Mouse (Mus musculus) midbrain, embryonic 13.5 days (tissue): ENCODE results near the gene Neurl1b. TPM values are rescaled to one million over a fixed set of nuclear protein-coding genes. Genes with fewer than 3 reads are reported as not detected.

Experiments used
- ATAC-seq: fragments of 200-750 bp; cut with Nextera tagmentation; 2 replicates; pipeline ENCODE4 v1.8.0; 2017; ENCODE audit warnings: mild to moderate bottlenecking, moderate TSS enrichment, moderate library complexity
- H3K27ac ChIP-seq: fragments of 300-500 bp; sonication (generic); 2 replicates; pipeline ENCODE4 v1.5.1; 2015; ENCODE audit warnings: inconsistent platforms, mild to moderate bottlenecking, moderate library complexity
- H3K27me3 ChIP-seq: fragments of 300-500 bp; sonication (generic); 2 replicates; pipeline ENCODE4 v1.6.1; 2015; ENCODE audit warnings: mild to moderate bottlenecking, inconsistent platforms
- H3K36me3 ChIP-seq: fragments of 300-500 bp; sonication (generic); 2 replicates; pipeline ENCODE4 v1.6.1; 2015; ENCODE audit warnings: mild to moderate bottlenecking, inconsistent platforms
- H3K4me1 ChIP-seq: fragments of 300-500 bp; sonication (generic); replicated peaks from 2 replicates; pipeline ENCODE4 v1.6.1; 2015; ENCODE audit warnings: inconsistent platforms
- H3K4me2 ChIP-seq: fragments of 300-500 bp; sonication (generic); replicated peaks from 2 replicates; pipeline ENCODE4 v1.6.1; 2015; ENCODE audit warnings: moderate library complexity, mild to moderate bottlenecking, inconsistent platforms
- H3K4me3 ChIP-seq: fragments of 300-500 bp; sonication (generic); replicated peaks from 2 replicates; pipeline ENCODE4 v1.5.1; 2015; ENCODE audit warnings: mild to moderate bottlenecking, inconsistent platforms
- H3K9ac ChIP-seq: fragments of 300-500 bp; sonication (generic); replicated peaks from 2 replicates; pipeline ENCODE4 v1.6.1; 2015; ENCODE audit warnings: mild to moderate bottlenecking, inconsistent platforms
- H3K9me3 ChIP-seq: fragments of 300-500 bp; sonication (generic); 2 replicates; pipeline ENCODE4 v1.6.1; 2016; ENCODE audit warnings: mild to moderate bottlenecking, inconsistent platforms
- WGBS: fragments of 180-500 bp; shearing (Covaris S2); methylation state at CpG from one replicate; pipeline ENCODE4 v1.1.7; 2015; 5-methylcytosine and 5-hydroxymethylcytosine counted together
- polyA plus RNA-seq: library from polyadenylated mRNA; unstranded; fragments of >200 nt; fragmentation: Nextera tagmentation; extraction: Ambion mirVana; gene quantifications from 2 replicates; pipeline ENCODE4 v1.2.1, GENCODE M21; 2015

Neurl1b gene
- polyA plus RNA-seq, 1 experiment from 2014 or later = 0.75 TPM

- H3K36me3 ChIP-seq = no peaks in the 10 kb centered on the region
- no peak for ATAC-seq
- no peak overlapping the region for H3K4me3 ChIP-seq
- WGBS = 96% methylated on average over 4 of the region's 4 CpGs
- H3K27me3 ChIP-seq = no peaks in the 10 kb centered on the region
- 0 out of 2 replicates have a peak, but pooled peaks cover 2% of the 10 kb centered on the region for H3K9me3 ChIP-seq
- H3K9ac ChIP-seq = no peak overlapping the region
- H3K4me1 ChIP-seq = no peaks in the 10 kb centered on the region
- no peak overlapping the region for H3K27ac ChIP-seq
- H3K4me2 ChIP-seq = no peak overlapping the region
Measured at GRCm38 (mm10) chr17:26487917-26488316, 73.3 kb downstream of the Neurl1b start.

GRCm38 (mm10) chr17:26488711-26489403 lies 74.2 kb downstream of the Neurl1b start:
- ATAC-seq = no peak
- H3K4me1 ChIP-seq = no peaks in the 10 kb centered on the region
- H3K4me2 ChIP-seq = no peak overlapping the region
- no peak overlapping the region for H3K4me3 ChIP-seq
- 0 out of 2 replicates have a peak, but pooled peaks cover 2% of the 10 kb centered on the region for H3K9me3 ChIP-seq
- H3K27me3 ChIP-seq = no peaks in the 10 kb centered on the region
- H3K27ac ChIP-seq = no peak overlapping the region
- no peaks in the 10 kb centered on the region for H3K36me3 ChIP-seq
- WGBS = 88% methylated on average over 8 of the region's 8 CpGs
- H3K9ac ChIP-seq = no peak overlapping the region

GRCm38 (mm10) chr17:26490072-26490471 lies 75.4 kb downstream of the Neurl1b start:
- Histone ChIP-seq H3K4me1 (no peaks in the 10 kb centered on the region), H3K27ac (no peak overlapping the region), H3K4me2 (no peak overlapping the region), H3K27me3 (no peaks in the 10 kb centered on the region), H3K4me3 (no peak overlapping the region), H3K36me3 (no peaks in the 10 kb centered on the region), H3K9ac (no peak overlapping the region), H3K9me3 (0 out of 2 replicates have a peak, but pooled peaks cover 2% of the 10 kb centered on the region)
- ATAC-seq = no peak
- WGBS = 93% methylated on average over 10 of the region's 10 CpGs

GRCm38 (mm10) chr17:26490910-26491309 lies 76.3 kb downstream of the Neurl1b start:
- WGBS = 87% methylated on average over 2 of the region's 2 CpGs
- no peak overlapping the region for H3K4me3 ChIP-seq
- H3K4me1 ChIP-seq = no peaks in the 10 kb centered on the region
- no peak overlapping the region for H3K27ac ChIP-seq
- no peaks in the 10 kb centered on the region for H3K27me3 ChIP-seq
- H3K4me2 ChIP-seq = no peak overlapping the region
- no peak overlapping the region for H3K9ac ChIP-seq
- ATAC-seq = no peak
- no peaks in the 10 kb centered on the region for H3K36me3 ChIP-seq
- H3K9me3 ChIP-seq = 0 out of 2 replicates have a peak, but pooled peaks cover 8% of the 10 kb centered on the region

GRCm38 (mm10) chr17:26492246-26492645 lies 77.6 kb downstream of the Neurl1b start:
- no peak for ATAC-seq
- H3K4me1 ChIP-seq = no peaks in the 10 kb centered on the region
- no peak overlapping the region for H3K9ac ChIP-seq
- H3K9me3 ChIP-seq = 0 out of 2 replicates have a peak, but pooled peaks cover 9% of the 10 kb centered on the region
- no peak overlapping the region for H3K4me2 ChIP-seq
- H3K36me3 ChIP-seq = no peaks in the 10 kb centered on the region
- no peak overlapping the region for H3K27ac ChIP-seq
- H3K27me3 ChIP-seq = no peaks in the 10 kb centered on the region
- no peak overlapping the region for H3K4me3 ChIP-seq
- 97% methylated on average over 3 of the region's 3 CpGs for WGBS

- no peak for ATAC-seq
- WGBS = 82% methylated on average over 4 of the region's 4 CpGs
Measured at GRCm38 (mm10) chr17:26494642-26495468, 80.2 kb downstream of the Neurl1b start.

More at GRCm38 (mm10) chr17:26494642-26495468, 80.2 kb downstream of the Neurl1b start:
- H3K4me1 ChIP-seq = no peaks in the 10 kb centered on the region
- H3K9me3 ChIP-seq = 0 out of 2 replicates have a peak, but pooled peaks cover 9% of the 10 kb centered on the region
- no peaks in the 10 kb centered on the region for H3K36me3 ChIP-seq
- H3K27ac ChIP-seq = no peak overlapping the region
- no peak overlapping the region for H3K4me2 ChIP-seq
- H3K27me3 ChIP-seq = no peaks in the 10 kb centered on the region
- H3K9ac ChIP-seq = no peak overlapping the region
- no peak overlapping the region for H3K4me3 ChIP-seq

Other genes with a start within 250 kb of the Neurl1b start
- not detected in 2 replicates for gene Pdia2, start 215.7 kb upstream of the Neurl1b start, polyA plus RNA-seq
- 2.0 and 3.0 TPM in 2 replicates for gene Rgs11, start 211.9 kb upstream of the Neurl1b start, polyA plus RNA-seq
- gene Arhgdig, start 207.0 kb upstream of the Neurl1b start, polyA plus RNA-seq = 28.1 and 28.3 TPM in 2 replicates
- 25.3 and 31.0 TPM in 2 replicates for gene Fam234a, start 170.6 kb upstream of the Neurl1b start, polyA plus RNA-seq
- gene Luc7l, start 161.9 kb upstream of the Neurl1b start, polyA plus RNA-seq = 121 and 126 TPM in 2 replicates
- gene Ergic1, start 146.7 kb downstream of the Neurl1b start, polyA plus RNA-seq = 91.5 and 102 TPM in 2 replicates
- 41.3 and 43.8 TPM in 2 replicates for gene Dusp1, start 147.3 kb downstream of the Neurl1b start, polyA plus RNA-seq
- 93.2 and 105 TPM in 2 replicates for gene Atp6v0e, start 248.4 kb downstream of the Neurl1b start, polyA plus RNA-seq